Mouse (Mus musculus) spleen, adult 18-20 months (tissue): ENCODE data around the gene Bloc1s3.

Source experiments
- DNase-seq, 2 experiments: peaks; one replicate each; pipeline ENCODE4 v3.0.0; 2022; ENCODE audit warnings: mixed read lengths in 2 of 2

Gene Bloc1s3

DNA sequence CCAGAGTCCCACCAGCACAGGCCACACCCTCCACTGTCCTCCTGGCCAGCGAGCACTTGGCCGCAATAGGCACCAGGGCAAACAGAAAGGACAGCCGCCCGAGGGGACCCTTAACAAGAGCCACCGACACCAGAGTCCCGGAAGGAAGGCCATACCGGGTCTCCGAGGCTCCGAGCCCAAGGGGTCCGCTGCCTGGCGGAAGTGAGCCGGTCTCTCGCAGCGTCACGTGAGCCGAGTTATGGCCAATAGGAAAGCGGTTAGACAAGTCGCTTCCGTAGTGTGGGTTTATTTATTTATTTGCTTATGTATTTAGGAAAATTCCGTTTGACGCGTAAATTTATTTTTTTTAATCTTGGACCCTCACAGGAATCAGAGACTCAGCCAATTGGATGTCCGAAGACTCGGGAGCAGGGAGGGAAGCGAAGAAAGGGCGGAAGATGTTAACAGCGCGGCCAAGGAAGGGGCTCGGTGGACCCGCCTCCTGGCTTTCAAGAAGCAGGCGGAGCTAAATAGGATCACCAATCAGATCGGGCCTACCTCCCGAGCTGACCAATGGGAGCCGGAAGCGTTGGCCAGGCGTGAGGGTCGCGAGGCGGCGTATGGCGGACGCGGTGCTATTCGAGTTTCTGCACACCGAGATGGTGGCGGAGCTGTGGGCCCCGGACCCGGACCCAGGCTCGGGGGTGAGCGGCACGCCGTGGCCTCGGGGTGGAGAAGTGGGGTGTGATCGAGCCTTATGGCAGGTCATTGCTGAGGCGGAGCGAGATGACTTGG lies at the start of gene Bloc1s3, which contains the start of gene Trappc6a:
Gene Bloc1s3, minus strand, starts transcription at position 218 of the 774 bp plus-strand sequence.
Gene Trappc6a, plus strand, starts transcription at position 246 of the 774 bp plus-strand sequence.
- DNase-seq, result peak; percentile 82 to 89

DNA sequence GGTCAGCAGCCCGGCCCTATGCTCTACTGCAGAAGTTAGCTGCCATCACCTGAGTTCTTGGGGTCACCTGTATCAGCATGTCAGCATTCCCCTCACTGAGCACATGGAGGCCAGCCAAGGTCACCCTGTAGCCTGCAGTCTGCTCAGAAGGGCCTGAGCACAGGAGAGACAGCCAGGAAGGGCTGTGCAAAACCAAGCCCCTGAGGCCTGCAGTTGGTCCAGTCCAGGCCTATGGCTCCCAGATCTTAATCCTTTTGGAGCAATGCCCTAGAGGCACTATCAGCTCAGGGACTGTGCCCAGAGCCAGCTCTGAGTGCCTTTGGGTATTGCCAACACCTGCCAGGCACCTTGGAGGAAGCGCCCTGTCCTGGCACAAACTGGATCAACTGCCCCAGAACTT lies 48.9 kb upstream of the Bloc1s3 start:
- no peak for DNase-seq

DNA sequence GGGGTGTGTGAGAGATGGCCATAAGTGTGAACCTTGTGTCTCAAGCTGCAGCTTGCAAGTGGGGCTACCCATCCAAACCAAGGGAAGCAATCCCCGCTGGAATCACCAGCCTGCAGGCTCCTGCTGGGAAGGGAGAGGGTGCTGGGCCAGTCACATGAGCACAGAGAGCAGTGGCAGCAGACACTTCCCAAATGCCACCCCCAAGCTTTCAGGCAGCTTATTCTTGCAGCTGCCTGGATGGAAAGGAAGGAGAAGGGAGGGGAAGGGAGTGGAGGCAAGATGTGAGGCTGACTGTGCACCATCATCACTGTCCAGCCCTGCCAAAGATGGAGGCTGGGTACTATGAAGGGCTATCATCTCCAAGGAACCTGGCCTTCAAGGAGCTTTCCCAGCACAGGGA lies 46.0 kb upstream of the Bloc1s3 start:
- DNase-seq, result no peak

DNA sequence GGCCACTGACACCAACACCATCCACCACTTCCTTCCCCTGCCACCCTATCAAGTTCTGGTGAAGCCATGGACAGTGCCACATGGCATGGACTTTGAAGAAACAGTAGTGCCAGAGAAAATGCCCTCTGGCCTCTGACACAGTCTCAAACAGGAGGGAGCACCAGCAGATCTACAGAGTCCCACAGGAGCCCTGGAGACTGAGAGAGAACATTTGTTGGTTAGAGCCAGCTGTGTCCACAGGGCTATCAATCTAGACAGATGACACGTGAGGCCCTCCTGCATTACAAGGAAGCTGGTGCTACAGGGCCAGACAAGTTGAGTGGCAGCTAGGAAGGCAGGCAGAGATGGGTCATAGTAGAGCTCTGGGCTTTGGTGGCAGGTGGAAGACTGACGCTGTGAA lies 44.3 kb upstream of the Bloc1s3 start:
- DNase-seq, result no peak

DNA sequence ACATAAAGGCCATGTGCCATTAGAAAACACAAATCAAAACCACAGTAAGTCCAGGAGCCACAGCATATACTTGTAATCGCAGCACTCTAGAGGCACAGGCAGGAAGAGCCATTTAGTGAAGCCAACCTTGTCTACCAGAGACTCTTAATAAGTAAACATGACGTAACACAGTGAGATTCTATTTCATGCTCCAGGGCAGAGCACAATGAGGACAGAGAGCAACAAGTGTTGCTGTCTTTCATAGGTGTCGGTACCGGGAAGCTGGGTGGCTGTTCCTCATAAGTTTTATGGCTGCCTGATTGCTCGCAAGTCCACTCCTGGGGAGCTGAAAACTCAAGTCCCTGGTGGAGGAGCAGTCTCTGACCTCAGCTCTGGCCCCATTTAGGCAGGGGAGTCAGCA lies 43.5 kb upstream of the Bloc1s3 start:
- no peak for DNase-seq

DNA sequence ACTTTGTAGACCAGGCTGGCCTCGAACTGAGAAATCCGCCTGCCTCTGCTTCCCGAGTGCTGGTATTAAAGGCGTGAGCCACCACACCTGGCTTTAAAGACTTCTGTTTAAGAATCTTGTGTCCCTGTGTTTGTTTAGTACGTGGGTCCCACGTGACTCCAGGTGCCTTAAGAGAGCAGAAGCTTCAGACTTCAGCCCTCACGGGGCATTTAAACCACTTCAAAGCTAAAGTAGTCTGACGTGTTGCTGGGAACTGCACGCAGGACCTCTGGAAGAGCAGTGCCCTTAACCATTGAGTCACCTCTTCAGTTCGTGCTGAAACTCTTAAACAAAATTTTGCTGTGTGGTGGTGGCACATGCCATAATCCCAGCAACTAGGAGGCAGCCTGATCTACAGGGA lies 41.2 kb upstream of the Bloc1s3 start:
- no peak for DNase-seq

DNA sequence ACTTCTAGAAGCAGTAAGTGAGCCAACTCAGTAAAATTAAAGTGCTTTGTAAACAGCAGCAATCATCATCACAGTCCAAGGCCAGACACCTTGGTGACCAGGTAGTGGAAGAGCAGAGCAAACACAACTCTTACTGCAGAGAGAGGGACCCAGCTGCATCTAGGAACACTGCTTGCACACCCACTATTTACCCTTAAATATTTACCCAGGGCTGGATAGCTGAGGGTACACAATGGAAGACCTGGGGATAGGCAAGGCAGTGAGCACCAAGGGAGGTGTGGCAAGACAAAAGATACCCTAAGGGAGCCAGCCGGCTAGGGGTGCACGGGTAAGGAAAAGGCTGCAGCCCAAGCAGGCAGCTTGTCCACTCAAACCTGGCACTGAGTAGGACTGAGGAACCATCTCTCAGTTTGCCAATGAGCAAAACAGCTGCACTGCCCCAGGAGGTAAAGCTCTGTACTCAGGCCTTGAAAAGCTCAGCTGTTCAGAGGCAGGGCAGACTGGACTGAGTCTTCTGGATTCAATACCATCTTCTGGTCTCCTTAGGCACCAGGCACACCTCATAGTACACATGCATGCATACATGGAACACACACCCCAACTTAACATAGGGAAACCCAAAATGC lies 39.3 kb upstream of the Bloc1s3 start:
- no peak for DNase-seq

DNA sequence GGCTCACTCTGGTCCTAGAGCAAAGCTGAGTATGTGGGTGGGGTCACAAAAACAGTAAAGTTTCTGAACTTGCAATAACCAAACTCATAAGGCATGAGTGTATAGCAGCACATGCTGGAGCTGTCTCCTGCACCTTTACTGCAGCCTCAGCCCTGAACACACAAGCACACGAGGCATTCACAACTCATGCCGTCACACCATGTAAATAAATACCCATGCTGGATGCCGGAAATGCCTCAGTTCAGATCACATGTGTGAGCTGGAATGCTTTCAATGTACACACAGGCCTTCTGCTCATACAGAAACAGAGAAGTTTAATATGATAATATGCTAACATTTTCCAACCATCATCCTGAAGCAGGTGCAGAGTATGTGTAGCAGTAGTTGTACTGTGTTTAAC lies 37.8 kb upstream of the Bloc1s3 start:
- no peak for DNase-seq

DNA sequence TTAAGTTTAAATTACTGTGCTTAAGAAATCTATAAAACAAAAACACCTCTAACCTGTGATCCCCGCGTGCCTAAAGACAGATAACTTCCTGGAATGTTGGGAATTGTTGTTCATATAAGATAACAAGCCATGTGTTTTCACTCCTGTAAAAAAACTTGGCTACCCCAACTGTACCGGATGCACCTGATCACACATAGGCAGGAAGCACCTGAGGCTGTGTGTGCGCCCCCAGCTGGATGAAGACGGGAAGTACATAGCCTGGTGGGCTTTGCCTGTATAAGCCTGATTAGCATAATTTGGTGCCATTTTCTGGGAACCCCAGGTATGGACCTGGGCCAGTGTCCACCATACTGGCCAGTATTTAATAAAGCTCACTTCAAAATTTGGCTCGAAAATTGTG lies 35.4 kb upstream of the Bloc1s3 start:
- DNase-seq, result peak in 1 of 2 experiments; percentile 35

DNA sequence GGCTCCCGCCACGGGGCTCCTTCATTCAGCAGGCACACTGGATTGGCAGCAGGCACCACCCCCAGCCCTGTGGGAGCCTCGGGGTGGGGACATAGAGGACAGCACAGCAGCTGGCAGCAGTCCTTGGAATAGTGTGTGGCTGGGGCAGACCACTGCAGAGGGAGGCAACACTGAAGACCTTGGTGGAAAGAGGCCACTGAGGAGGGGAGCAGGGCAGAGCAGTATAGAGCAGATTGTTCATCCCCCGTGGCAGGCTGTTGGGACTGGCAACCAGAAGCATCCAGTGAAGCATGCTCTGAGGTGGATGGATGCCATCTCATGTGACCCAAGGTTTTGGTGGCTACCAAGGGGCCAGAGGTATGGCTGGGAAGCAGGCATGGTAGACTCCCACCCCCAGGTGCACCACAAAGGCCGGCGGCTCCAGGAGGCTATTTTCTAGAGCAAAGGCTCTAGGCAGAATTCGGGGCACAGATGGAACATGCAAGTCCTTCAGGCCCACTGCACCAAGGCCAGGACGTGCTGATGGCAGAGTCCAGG lies 34.1 kb upstream of the Bloc1s3 start:
- DNase-seq, result no peak

DNA sequence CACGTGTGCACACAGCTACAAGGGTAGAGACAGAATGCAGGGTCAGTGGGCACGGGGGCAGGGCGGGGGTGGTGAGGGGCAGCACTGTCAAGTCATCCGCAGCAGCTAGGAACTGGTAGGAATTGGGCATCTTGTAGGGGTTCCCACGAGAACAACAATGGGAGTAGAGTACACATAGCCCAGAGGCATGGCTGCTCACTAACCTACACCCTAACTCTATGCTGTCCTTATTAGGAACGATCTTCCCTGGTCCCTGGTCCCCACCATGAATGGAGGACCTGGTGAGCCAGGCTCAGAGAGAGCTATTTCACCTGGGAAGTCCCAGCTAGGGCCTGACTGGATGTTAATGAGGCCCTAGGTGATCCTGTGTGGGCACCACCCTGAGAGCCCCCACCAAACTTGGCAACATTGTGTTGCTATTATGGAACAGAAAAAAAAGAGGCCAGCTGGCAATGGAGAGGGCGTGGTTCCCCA lies 33.6 kb upstream of the Bloc1s3 start:
- no peak for DNase-seq

DNA sequence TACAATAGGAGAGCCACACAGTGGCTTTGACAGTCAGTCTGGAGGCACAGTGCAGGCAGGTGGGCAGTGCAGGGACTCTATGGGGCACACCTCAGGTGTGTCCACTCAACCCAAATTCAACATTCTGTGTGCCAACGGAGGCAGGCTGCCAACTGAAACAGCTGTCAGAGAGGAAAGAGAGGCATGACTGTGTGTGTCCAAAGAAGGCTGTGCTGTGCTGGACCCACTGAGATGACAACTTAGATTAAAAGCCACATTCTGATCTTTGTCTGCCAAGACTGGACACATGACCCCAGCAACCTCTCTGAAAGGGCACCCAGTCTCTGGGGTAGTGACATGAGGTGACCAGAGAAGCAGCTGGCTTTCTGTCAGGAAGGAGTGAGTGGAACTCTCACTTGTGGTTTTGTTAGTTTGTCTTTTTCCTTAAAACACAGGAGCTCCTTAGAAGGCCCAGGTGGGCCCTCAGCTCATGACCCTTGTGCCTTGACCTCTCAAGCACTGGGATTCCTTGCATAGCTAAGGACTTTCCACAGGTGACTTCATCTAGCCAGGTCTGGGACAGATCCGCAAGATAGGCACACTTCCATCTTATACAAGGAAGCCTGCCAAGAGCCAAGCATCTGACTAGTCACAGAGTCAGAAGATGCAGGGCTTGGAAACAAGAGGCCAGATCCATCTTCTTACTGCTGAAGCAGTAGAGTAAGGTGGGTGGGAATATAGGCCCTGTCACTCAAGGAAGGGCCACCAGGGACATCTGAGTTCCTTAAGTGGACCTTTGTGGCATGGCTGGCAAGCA lies 32.8 kb upstream of the Bloc1s3 start:
- no peak for DNase-seq

DNA sequence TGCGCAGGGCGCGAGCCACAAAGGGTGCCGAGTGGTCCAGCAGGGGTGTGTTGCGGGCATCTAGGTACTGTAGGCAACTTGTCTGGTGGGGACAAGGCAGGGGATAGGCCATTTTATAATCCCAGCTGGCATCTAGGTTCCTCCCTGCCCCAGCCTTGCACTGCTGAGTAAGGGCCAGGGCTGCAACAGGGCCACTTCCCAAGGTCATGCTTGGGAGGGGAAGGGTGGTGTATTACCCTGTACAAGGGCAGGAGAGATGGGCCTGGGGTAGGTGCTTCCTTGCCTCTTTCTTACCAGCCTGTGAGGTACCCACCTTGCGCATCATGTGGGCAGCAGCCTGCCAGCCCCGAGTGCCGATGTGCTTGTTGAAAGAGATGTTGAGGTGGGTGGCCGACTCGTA lies 26.5 kb upstream of the Bloc1s3 start:
- DNase-seq, result no peak

DNA sequence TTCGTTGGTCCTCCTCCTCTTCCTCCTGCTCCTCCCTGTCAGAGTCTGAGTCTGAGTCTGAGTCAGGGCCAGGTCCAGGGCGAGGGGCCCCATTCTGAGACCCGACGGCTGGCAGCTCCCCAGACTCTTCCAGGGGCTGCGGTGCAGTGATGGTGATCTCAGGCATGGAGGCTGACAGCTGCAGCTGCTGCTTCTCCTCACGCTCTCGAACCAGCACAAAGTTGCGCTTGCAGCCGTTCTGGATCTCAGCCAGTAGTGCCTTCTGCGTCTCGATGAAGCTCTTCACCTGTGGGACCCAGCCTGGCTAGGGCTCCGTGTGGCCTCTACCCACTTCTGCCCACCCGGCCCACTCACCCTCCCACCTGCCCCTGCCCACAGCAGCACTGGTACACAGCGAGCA lies 24.1 kb upstream of the Bloc1s3 start:
- DNase-seq, result no peak

DNA sequence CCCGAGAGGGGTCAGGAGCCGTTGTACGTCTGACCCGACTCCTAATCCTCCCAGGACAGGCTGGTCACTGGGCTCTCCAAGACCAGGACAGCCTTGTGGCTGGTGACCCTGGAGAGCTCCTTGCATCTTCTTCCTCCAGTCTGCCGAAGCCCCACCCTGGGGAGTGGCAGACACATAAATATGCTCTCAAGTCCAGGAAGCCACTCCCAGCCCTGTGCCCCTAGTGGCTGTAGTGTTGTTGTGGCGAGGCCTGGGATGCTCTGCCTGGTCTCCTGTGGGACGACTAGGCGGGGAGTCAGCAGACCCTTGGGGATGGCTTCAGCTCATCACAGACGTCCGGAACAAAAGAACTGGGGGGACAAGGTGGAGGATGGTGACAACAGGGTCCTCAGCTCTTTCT lies 22.9 kb upstream of the Bloc1s3 start:
- no peak for DNase-seq

DNA sequence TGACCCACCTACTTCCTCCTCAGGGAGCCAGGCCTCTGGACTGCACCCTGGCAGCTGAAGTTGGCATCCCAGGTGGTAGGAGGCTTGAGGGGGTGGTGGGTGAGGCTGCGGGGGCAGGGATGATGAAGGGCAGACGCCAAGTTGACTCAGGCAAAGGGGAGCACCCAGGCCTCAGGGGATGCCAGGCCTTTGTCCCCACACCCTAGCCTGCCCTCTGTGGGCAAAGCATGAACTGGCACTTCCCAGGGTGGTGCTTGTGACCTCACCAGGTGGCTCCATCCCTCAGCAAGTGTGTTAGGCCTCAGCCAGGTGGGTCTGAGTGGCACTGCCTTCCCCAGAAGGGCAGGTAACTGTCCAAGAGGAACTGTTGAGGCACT lies 16.9 kb upstream of the Bloc1s3 start:
- DNase-seq, result no peak

DNA sequence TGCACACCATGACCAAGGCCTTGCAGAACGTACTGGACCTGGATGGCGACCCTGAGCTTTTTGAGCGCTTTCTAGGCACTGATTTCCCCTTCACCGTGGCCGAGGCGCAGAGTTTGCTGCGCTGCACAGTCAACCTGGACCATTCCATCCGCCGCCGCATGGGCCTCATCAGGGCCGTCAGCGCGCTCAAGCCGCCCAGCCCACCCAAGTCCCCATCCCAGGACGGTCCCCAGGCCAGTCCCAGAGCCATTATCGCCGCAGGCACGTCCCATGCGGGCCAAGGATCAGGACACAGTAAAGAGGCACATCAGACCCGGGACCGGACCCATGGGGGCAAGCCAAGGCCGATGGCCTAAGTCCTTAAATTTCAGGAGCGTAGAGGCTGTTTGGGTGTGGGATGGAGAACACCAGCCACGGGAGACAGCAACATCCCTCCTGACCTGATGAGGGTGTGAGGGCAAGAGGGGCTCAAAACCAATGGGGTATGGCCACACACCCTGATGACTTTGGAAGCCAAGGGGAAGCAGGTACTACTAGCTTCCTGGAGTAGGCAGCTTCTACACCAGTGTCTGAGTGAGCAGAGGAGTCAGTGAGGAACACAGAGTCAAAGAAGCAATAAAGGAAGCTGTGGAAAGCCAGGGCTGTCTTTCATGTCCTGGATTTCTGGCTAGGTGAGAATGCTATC lies 16.4 kb upstream of the Bloc1s3 start:
- no peak for DNase-seq

DNA sequence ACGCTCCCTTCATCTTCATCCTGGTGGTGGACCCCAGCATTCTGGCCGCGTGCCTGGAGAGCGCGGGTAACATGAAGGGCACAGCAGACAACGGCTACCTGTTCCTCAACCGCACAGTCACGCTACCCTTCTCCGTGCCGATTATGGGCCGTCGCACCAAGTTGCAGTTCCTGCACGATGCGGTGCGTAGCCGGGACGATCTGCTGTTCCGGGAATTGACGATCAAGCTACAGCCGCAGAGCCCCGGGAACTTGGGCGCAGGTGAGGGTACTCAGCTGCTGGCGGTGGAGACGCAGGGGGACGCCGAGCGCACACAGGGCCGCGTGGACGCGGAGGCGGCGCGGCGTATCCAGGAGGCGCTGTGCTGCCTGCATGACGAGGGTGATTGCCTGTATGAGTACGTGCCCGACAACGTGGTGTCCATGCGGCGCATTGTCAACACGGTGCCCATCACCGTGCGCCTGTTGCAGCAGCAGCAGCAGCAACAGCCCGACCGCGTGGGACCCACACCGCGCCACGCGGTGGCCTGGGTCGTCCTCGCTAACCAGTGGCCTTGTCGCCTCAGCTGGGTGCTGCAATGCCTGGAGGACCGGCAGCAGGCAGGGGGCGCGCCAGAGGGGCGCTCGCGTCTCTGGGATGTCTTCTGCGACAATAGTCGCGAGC lies 15.7 kb upstream of the Bloc1s3 start:
- peak in 1 of 2 experiments; percentile 52 for DNase-seq

DNA sequence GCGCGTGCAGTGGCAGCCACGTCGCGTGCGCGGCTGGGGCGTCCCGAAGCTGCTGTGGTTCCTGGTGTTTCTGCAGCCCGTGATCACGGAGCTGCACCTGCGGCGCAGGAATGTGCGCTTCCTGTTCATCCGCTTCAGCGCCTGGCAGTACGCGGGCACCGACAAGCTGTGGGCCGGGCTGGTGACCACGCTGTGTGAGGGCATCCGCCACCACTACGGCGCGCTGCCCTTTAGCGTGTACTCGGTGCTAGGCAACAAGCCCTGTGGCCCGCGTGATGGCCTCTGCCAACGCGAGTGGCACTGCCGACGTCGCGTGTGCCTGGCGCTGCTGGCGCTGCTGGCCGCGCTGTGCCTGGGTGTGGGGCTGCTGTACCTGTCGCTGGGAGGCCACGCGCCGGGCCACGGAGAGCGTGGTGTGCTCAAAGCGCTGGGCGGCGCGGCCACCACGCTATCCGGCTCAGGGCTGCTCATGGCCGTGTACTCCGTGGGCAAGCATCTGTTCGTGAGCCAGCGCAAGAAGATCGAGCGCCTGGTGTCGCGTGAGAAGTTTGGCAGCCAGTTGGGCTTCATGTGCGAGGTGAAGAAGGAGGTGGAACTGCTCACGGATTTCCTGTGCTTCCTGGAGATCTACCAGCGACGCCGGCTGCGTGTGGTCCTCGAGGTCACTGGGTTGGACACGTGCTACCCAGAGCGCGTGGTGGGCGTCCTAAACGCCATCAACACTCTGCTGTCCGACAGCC lies 15.0 kb upstream of the Bloc1s3 start:
- DNase-seq, result no peak

DNA sequence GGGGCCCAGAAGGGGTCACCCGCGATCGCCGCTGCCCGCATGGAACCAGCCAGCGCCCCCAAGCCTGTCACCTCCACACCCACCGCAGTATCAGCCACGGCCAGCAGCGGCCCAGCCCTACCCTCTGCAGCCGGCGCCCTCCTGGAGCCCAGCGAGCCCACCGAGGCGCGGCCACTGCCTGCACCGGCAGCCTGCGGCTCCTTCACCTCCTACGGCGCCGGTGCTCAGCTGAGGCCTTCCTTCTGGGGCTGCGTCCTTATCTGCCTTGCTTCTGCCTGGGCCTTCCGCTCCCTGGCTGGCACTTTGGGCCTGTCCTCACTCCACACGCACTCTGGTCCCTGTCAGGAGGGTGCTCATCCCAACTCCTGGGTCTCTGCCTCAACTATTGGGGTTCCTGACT lies 11.9 kb upstream of the Bloc1s3 start:
- no peak for DNase-seq

DNA sequence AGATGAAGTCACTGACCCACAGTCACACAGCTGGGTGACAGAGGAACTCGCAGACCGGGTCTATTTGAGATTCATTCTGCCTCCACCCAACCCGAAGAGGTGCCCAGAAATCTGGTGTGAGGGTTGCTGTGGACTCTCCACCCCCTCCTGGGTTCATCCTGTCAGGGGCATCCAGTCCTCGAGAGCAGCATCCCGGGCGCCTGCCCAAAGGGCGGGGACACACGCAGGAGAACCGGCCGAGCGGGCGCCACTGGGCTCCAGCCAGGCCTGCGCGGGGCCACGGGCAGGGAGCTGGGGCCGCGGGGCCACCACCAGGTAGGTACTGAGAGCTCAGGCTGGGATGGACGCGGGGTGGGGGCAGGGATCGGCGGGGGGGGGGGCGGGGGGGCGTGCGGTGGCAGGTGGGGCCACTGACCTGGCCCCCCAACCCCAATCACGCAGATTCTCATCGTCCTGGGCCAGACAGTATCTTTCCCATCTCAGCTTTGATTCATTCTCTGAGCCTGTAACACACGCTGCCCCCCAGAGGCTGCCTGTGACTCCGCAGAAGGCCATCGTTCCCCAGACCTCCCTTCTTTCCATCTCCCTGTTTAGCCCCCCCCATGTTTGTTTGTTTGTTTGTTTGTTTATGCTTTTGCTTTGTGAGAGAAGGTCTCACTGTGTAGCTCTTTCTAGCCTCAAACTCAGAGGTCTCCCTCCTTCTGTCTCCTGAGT lies 9.6 kb upstream of the Bloc1s3 start, which contains the start of gene Nkpd1:
Gene Nkpd1, plus strand, starts transcription at position 187 of the 714 bp plus-strand sequence.
- no peak for DNase-seq
